ENCODE assay signal across 8 mouse cellular contexts in genomic region chr11:11809404-11810175, GRCm38 (mm10). TPM values are rescaled to one million over a fixed set of nuclear protein-coding genes. Genes with fewer than 3 reads are reported as not detected.
A peak's percentile ranks its signal among the peaks of the same experiment; 100 is the strongest.
DNase-seq lines count a peak whose midpoint lies in the region; ATAC-seq and TF ChIP-seq lines count a peak whose summit lies in the region.

No protein-coding gene starts in this region.

- peaks cover 78% of the 10 kb centered on the region for H3K4me1 ChIP-seq in erythroblast, embryonic 14.5 days (ENCODE audit: control insufficient read depth)
- H3K4me1 ChIP-seq in ES-E14 (ENCODE audit: control insufficient read depth in 2 of 2, insufficient read depth in 2 of 2, low read length in 2 of 2, poor library complexity in 1 of 2) = peaks cover 4% of the 10 kb centered on the region in 2 experiments; a peak in 3 of 4 replicates
- H3K4me1 ChIP-seq in forebrain, postnatal 0 days (ENCODE audit: insufficient read depth) = no peaks in the 10 kb centered on the region

- no peak for ATAC-seq in erythroblast, adult 5-6 weeks (replicated peaks; ENCODE audit: low FRiP score, poor library complexity, severe bottlenecking)
- peak; percentile 7; the same call in 1 of the 2 replicates for ATAC-seq in forebrain, postnatal 0 days

- H3K9me3 ChIP-seq in erythroblast, embryonic 14.5 days (ENCODE audit: control insufficient read depth, low read length) = no peaks in the 10 kb centered on the region
- no peaks in the 10 kb centered on the region for H3K9me3 ChIP-seq in ES-E14 (ENCODE audit: control insufficient read depth, insufficient read depth, low read depth, low read length)
- no peaks in the 10 kb centered on the region for H3K9me3 ChIP-seq in forebrain, postnatal 0 days (ENCODE audit: low read length)

- no peaks in the 10 kb centered on the region for H3K27me3 ChIP-seq in erythroblast, embryonic 14.5 days (ENCODE audit: control insufficient read depth)
- H3K27me3 ChIP-seq in forebrain, postnatal 0 days (ENCODE audit: insufficient read depth, low read length) = no peaks in the 10 kb centered on the region

- in situ Hi-C loops in ES-E14 (cut with MboI; ENCODE audit: low sequenced_read_pairs in 2 of 2, unreplicated experiment in 2 of 2) = loop anchor here (5.0 kb wide), 1 partner anchor 163 kb away; no protein-coding TSS in a partner anchor

- H3K4me2 ChIP-seq in forebrain, postnatal 0 days (ENCODE audit: low read depth) = peak overlapping the region; percentile 92

- no peak for TF ChIP-seq CTCF in forebrain, postnatal 0 days (IDR thresholded peaks at IDR 0.05; ENCODE audit: low read depth)

- H3K36me3 ChIP-seq in erythroblast, embryonic 14.5 days (ENCODE audit: control insufficient read depth) = peaks cover 30% of the 10 kb centered on the region
- H3K36me3 ChIP-seq in ES-E14 (ENCODE audit: control insufficient read depth, insufficient read depth, low read length, poor library complexity, severe bottlenecking) = peaks cover 4% of the 10 kb centered on the region
- no peaks in the 10 kb centered on the region for H3K36me3 ChIP-seq in forebrain, postnatal 0 days (ENCODE audit: insufficient read depth)
- no peaks in the 10 kb centered on the region for H3K36me3 ChIP-seq in macrophage (ENCODE audit: inconsistent target)

- H3K79me2 ChIP-seq in macrophage (ENCODE audit: inconsistent target) = peaks cover 40% of the 10 kb centered on the region

- DNase-seq in ES-E14 (ENCODE audit: low read depth, low spot score) = peak; percentile 55
- DNase-seq in forebrain, postnatal 0 days = no peak
- DNase-seq in frontal cortex, postnatal 36 days (ENCODE audit: low spot score in 2 of 2) = no peak
- DNase-seq in cerebellum, adult 9-10 months = no peak
- DNase-seq in left cerebral cortex, postnatal 4 days = no peak

- intact Hi-C loops in left cerebral cortex, postnatal 4 days (cut with DNase I) = loop anchor here (10.0 kb wide), 2 partner anchors 485 to 545 kb away; no protein-coding TSS in a partner anchor

- WGBS in forebrain, postnatal 0 days = 4% methylated on average over 11 of the region's 11 CpGs
- whole genome bisulfite sequencing in macrophage (ENCODE audit: missing documents) = 30% methylated on average over 9 of the region's 11 CpGs

- peak overlapping the region; percentile 89 for H3K4me3 ChIP-seq in erythroblast, embryonic 14.5 days (replicated peaks)
- H3K4me3 ChIP-seq in ES-E14 (ENCODE audit: insufficient read depth in 1 of 2, low read depth in 1 of 2, low read length in 2 of 2, poor library complexity in 1 of 2, severe bottlenecking in 1 of 2) = peak overlapping the region; percentile 72 to 78
- peak overlapping the region; percentile 67 for H3K4me3 ChIP-seq in forebrain, postnatal 0 days (ENCODE audit: low read depth, low read length)
- peak overlapping the region; percentile 55 for H3K4me3 ChIP-seq in macrophage (ENCODE audit: inconsistent target)

- H3K27ac ChIP-seq in ES-E14 (ENCODE audit: insufficient read depth, low read depth, low read length, poor library complexity, severe bottlenecking) (peak overlapping the region; percentile 99), macrophage (peak overlapping the region; percentile 69)
- peak overlapping the region; percentile 93 for H3K27ac ChIP-seq in forebrain, postnatal 0 days (ENCODE audit: low read depth, low read length)

- peak overlapping the region; percentile 99 for H3K9ac ChIP-seq in ES-E14 (ENCODE audit: insufficient read depth, low read depth, low read length, poor library complexity, severe bottlenecking)
- peak overlapping the region; percentile 92 for H3K9ac ChIP-seq in forebrain, postnatal 0 days

TF ChIP-seq in ES-E14, 5 proteins besides CTCF, POLR2A, EP300 and RAD21:
- TF ChIP-seq ZNF384 (IDR thresholded peaks at IDR 0.05; ENCODE audit: low read depth, low read length) (peak; percentile 93), MAFK (IDR thresholded peaks at IDR 0.05; ENCODE audit: insufficient read depth, low read depth, low read length) (no peak), ZC3H11A (IDR thresholded peaks at IDR 0.05; ENCODE audit: borderline replicate concordance, low read depth, low read length) (no peak), HCFC1 (IDR thresholded peaks at IDR 0.05; ENCODE audit: borderline replicate concordance, insufficient read depth, low read length) (no peak), CHD2 (IDR thresholded peaks at IDR 0.05; ENCODE audit: low read depth, low read length) (no peak)
TF ChIP-seq in ES-E14: peak in this region for 1.

RNA-seq across cellular contexts. Expression of gene Fignl1, which starts 0.8 kb away (rescaled TPM):
- polyA plus RNA-seq in erythroblast, embryonic 14.5 days (2012) = 0.53 and 1.1 TPM in 2 replicates
- total RNA-seq in erythroblast, adult 5-6 weeks (2015; ENCODE audit: low replicate concordance) = 35.9 and 36.6 TPM in 2 replicates
- total RNA-seq in erythroblast, adult 5-6 weeks (2017; ENCODE audit: low replicate concordance) = 34.0 and 40.8 TPM in 2 replicates
- 33.8 and 49.6 TPM in 2 replicates for total RNA-seq in ES-E14 (2012; rRNA removed)
- 4.8 and 7.8 TPM in 2 replicates for total RNA-seq in forebrain, postnatal 0 days (2014; rRNA removed)
- 4.4 and 4.9 TPM in 2 replicates for polyA plus RNA-seq in forebrain, postnatal 0 days (2015; fragmentation: Nextera tagmentation; extraction: Ambion mirVana)
- total RNA-seq in macrophage (2018; cell fraction: chromatin; rRNA removed) = 1 to 10 TPM in 23 of 26 experiments, under 1 TPM in 3; 0.57 to 8.2 (median 2.2) TPM
- total RNA-seq in macrophage (2018; cell fraction: cytosol; rRNA removed) = 1 to 10 TPM; 1.6 to 4.5 (median 2.6) TPM
- total RNA-seq in macrophage (2018; cell fraction: nucleus; rRNA removed) = 10 to 100 TPM in 2 of 26 experiments, 1 to 10 TPM in 24; 1.3 to 20.6 (median 2.5) TPM
- polyA plus RNA-seq in macrophage (2018) = 1.3 to 21.2 TPM (median 4.0 TPM) in 3 replicates
- 1 to 10 TPM; 3.6 to 5.6 TPM for total RNA-seq in left cerebral cortex, postnatal 4 days (2021)
